Mouse (Mus musculus) cerebellum, adult 11 months (tissue): ENCODE measurements around the gene Actn1.

Experiments used
- DNase-seq: peaks from one replicate; pipeline ENCODE4 v3.0.0; 2022

Gene Actn1

GRCm38 (mm10) chr12:80133011-80133545, 127.1 kb downstream of the Actn1 start:
- no peak for DNase-seq

GRCm38 (mm10) chr12:80132250-80133003, 127.7 kb downstream of the Actn1 start:
- peak; percentile 85 for DNase-seq

- no peak for DNase-seq
Measured at GRCm38 (mm10) chr12:80131359-80132249, 128.6 kb downstream of the Actn1 start.

- no peak for DNase-seq
Measured at GRCm38 (mm10) chr12:80130558-80131358, 129.4 kb downstream of the Actn1 start.

GRCm38 (mm10) chr12:80129531-80129930, 130.6 kb downstream of the Actn1 start:
- no peak for DNase-seq

- no peak for DNase-seq
Measured at GRCm38 (mm10) chr12:80127191-80127762, 132.9 kb downstream of the Actn1 start.

- no peak for DNase-seq
Measured at GRCm38 (mm10) chr12:80125316-80125715, 134.9 kb downstream of the Actn1 start.

GRCm38 (mm10) chr12:80124756-80125155, 135.4 kb downstream of the Actn1 start:
- no peak for DNase-seq

- DNase-seq: no peak
Measured at GRCm38 (mm10) chr12:80124211-80124610, 136.0 kb downstream of the Actn1 start.

- no peak for DNase-seq
Measured at GRCm38 (mm10) chr12:80123227-80123803, 136.9 kb downstream of the Actn1 start.

GRCm38 (mm10) chr12:80121438-80121837, 138.7 kb downstream of the Actn1 start:
- no peak for DNase-seq

- DNase-seq: no peak
Measured at GRCm38 (mm10) chr12:80118588-80118987, 141.6 kb downstream of the Actn1 start.
